Mouse (Mus musculus) stomach, embryonic 14.5 days (tissue): Measurements from ENCODE around the gene Acsbg1. TPM values are rescaled to one million over a fixed set of nuclear protein-coding genes. Genes with fewer than 3 reads are reported as not detected.

Experiments used
- ATAC-seq: fragments of 200-750 bp; cut with Nextera tagmentation; 2 replicates; pipeline ENCODE4 v1.8.0; 2017; ENCODE audit warnings: low read depth, moderate TSS enrichment; ENCODE audit not compliant: insufficient number of reproducible peaks, insufficient read depth, low FRiP score
- H3K27ac ChIP-seq: fragments of 300-500 bp; sonication (generic); 2 replicates; pipeline ENCODE4 v1.5.1; 2014; ENCODE audit warnings: mild to moderate bottlenecking, low read length, moderate library complexity, mixed read lengths
- H3K27me3 ChIP-seq: fragments of 300-500 bp; sonication (generic); 2 replicates; pipeline ENCODE4 v1.6.1; 2014; ENCODE audit warnings: low read length, control low read depth, mixed read lengths; ENCODE audit not compliant: control insufficient read depth, insufficient read depth
- H3K36me3 ChIP-seq: fragments of 300-500 bp; sonication (generic); 2 replicates; pipeline ENCODE4 v1.6.1; 2014; ENCODE audit warnings: mild to moderate bottlenecking, control low read depth, low read length, moderate library complexity, mixed read lengths; ENCODE audit not compliant: control insufficient read depth, insufficient read depth
- H3K4me1 ChIP-seq: fragments of 300-500 bp; sonication (generic); 2 replicates; pipeline ENCODE4 v1.6.1; 2014; ENCODE audit warnings: low read length, control low read depth, mixed read lengths; ENCODE audit not compliant: control insufficient read depth, insufficient read depth
- H3K4me2 ChIP-seq: fragments of 300-500 bp; sonication (generic); replicated peaks from 2 replicates; pipeline ENCODE4 v1.6.1; 2014; ENCODE audit warnings: low read depth, low read length, control low read depth
- H3K4me3 ChIP-seq: fragments of 300-500 bp; sonication (generic); 2 replicates; pipeline ENCODE4 v1.5.1; 2014; ENCODE audit warnings: low read depth, low read length, control low read depth
- H3K9ac ChIP-seq: fragments of 300-500 bp; sonication (generic); replicated peaks from 2 replicates; pipeline ENCODE4 v1.6.1; 2014; ENCODE audit warnings: low read depth, mild to moderate bottlenecking, control low read depth, low read length, moderate library complexity, mixed read lengths
- H3K9me3 ChIP-seq: fragments of 300-500 bp; sonication (generic); 2 replicates; pipeline ENCODE4 v1.6.1; 2016; ENCODE audit warnings: low read depth, low read length, control low read depth; ENCODE audit not compliant: control insufficient read depth
- WGBS: fragments of 180-500 bp; shearing (Covaris S2); extraction: QIAGEN DNeasy Blood & Tissue Kit; methylation state at CpG from one replicate; pipeline ENCODE4 v1.1.7; 2014; 5-methylcytosine and 5-hydroxymethylcytosine counted together
- polyA plus RNA-seq: library from polyadenylated mRNA; unstranded; fragments of >200 nt; fragmentation: Nextera tagmentation; extraction: Ambion mirVana; gene quantifications from 2 replicates; pipeline ENCODE4 v1.2.1, GENCODE M21; 2014

The Acsbg1 gene
- polyA plus RNA-seq, 1 experiment from 2014 or later = 0.74 TPM

DNA sequence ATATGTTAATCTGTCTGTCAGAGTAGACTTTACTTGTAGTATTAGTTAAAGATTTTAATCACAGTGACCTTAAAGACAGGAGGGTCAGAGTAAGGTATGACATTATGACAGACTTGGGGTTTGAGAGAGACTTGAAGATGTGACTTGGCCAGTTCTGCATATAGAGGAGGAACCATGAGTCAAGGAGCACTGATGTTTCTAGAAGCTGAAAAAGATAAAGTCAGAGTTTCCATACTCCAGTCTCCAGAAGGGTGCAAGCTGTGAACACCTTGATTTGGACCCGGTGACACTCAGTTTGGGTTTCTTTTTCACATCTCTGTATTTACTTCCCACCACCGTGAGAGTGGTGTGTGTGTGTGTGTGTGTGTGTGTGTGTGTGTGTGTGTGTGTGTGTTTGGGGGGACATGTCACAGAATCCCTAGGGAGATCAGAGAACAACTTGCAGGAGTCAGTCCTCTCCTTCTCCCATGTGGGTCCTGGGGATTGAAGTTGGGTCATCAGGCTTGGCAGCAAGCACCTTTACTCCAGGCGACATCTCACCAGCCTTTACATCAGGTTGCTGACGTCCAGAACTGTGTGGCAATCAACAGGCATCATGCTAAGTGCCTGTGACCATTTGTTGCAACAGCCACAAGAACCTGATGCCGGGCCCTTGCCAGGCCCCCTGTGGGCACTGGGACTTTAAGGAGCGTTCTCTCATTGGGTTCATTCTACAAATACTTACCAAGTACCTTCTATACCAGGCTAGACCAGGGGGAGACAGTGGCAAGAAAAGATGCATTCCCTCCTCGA lies 22.3 kb upstream of the Acsbg1 start:
- Histone ChIP-seq H3K27me3 (no peaks in the 10 kb centered on the region), H3K9ac (no peak overlapping the region), H3K36me3 (no peaks in the 10 kb centered on the region), H3K4me1 (no peaks in the 10 kb centered on the region), H3K9me3 (no peaks in the 10 kb centered on the region), H3K4me3 (no peak overlapping the region), H3K27ac (no peak overlapping the region), H3K4me2 (no peak overlapping the region)
- 70% methylated on average over 7 of the region's 7 CpGs for WGBS
- no peak for ATAC-seq

DNA sequence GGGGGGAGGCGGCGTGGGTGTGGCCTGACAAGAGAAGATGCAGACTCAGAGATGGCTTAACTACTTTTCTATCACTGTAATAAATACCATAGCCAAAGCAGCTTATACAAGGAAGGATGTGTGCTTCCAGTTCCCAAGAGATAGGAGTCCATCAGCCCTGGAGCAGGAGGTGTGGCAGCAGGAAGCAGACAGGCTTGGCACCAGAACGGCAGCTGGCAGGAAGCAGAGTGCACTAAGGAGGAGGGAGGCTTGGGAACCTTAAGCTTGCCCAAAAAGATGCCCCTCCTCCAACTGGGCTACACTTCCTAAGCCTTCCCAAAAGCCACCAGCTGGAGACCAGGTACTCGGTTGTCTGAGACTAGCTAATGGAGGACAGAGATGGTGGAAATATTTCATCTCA lies 21.2 kb upstream of the Acsbg1 start:
- H3K9ac ChIP-seq = no peak overlapping the region
- no peaks in the 10 kb centered on the region for H3K36me3 ChIP-seq
- ATAC-seq = no peak
- no peak overlapping the region for H3K4me2 ChIP-seq
- H3K27me3 ChIP-seq = no peaks in the 10 kb centered on the region
- WGBS = 52% methylated on average over 2 of the region's 4 CpGs
- H3K4me3 ChIP-seq = no peak overlapping the region
- H3K4me1 ChIP-seq = no peaks in the 10 kb centered on the region
- no peak overlapping the region for H3K27ac ChIP-seq
- no peaks in the 10 kb centered on the region for H3K9me3 ChIP-seq

DNA sequence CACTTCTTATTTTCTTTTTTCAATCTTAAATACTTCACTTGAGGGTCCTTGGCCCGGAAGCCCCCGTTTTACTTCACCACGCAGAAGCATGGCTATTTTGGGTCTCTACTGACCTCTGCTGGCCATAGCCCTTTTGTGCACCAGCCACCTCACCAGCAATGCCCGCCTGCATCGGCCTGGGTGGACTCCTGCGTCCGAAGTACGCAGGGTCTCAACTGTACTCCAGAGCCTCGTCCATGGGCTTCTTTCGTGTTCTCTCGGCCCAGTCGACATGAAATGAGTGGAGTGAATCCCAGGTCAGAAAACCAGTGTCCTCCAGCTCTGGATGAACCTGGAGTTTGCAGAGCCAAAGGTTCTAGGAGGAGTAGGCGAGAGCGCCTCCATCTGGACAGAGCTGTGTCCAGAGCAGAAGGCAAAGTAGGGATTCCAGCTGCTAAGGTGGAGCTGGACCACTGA lies 14.9 kb upstream of the Acsbg1 start:
- H3K9me3 ChIP-seq = no peaks in the 10 kb centered on the region
- H3K4me1 ChIP-seq = no peaks in the 10 kb centered on the region
- H3K27me3 ChIP-seq = no peaks in the 10 kb centered on the region
- peak; percentile 71 for ATAC-seq
- peak overlapping the region; percentile 51 for H3K4me2 ChIP-seq
- H3K27ac ChIP-seq = no peak overlapping the region
- 0 out of 2 replicates have a peak overlapping the region, but pooled peaks have one; percentile 18 for H3K9ac ChIP-seq
- H3K36me3 ChIP-seq = no peaks in the 10 kb centered on the region
- WGBS = 2% methylated on average over 14 of the region's 14 CpGs
- H3K4me3 ChIP-seq = peak overlapping the region; percentile 26; the same call in 1 of the 2 replicates

DNA sequence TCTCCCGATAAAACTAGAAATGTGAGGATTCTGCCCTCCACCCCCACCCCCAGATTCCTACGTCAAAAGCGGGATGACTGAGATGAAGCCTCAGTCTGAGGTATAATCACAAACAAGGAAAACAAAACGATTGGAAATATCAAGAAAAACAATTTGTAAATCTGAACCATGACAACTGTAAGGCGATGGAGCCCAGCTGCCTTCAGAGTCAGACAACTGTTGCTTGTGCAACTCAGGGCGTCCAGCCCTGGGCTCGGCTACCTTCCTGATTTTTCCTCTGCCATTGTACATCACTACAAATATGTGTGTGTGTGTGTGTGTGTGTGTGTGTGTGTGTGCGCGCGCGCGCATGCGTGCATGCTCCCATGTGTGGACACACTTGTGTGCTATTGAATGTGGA lies 12.2 kb upstream of the Acsbg1 start:
- Histone ChIP-seq H3K9me3 (no peaks in the 10 kb centered on the region), H3K27ac (no peak overlapping the region), H3K36me3 (no peaks in the 10 kb centered on the region), H3K4me1 (no peaks in the 10 kb centered on the region), H3K27me3 (no peaks in the 10 kb centered on the region), H3K4me3 (no peak overlapping the region), H3K9ac (no peak overlapping the region), H3K4me2 (no peak overlapping the region)
- no peak for ATAC-seq
- WGBS = 84% methylated on average over 13 of the region's 13 CpGs

DNA sequence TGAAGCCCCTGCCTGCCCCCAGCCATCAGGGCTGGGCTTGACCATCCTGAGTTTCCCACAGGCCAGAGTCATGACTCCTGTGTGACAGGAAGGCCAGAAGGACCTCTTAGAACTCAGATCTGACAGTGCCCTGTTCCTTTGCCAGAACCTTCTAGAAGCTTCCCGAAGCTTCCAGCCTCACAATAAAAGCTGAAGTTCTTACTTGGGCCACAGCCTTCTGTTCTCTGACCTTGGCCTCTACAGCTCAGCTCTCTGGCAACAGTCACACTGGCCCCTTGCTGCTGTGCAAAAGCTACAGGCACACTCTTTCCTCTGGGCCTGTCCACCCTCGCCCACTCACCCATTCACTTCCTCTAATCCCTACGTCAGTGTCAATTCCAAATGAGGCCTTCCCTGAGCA lies 10.3 kb upstream of the Acsbg1 start:
- Histone ChIP-seq H3K4me3 (no peak overlapping the region), H3K27me3 (no peaks in the 10 kb centered on the region), H3K9ac (no peak overlapping the region), H3K36me3 (no peaks in the 10 kb centered on the region), H3K9me3 (no peaks in the 10 kb centered on the region), H3K4me1 (no peaks in the 10 kb centered on the region), H3K27ac (no peak overlapping the region), H3K4me2 (no peak overlapping the region)
- no peak for ATAC-seq
- 82% methylated on average over 3 of the region's 3 CpGs for WGBS

DNA sequence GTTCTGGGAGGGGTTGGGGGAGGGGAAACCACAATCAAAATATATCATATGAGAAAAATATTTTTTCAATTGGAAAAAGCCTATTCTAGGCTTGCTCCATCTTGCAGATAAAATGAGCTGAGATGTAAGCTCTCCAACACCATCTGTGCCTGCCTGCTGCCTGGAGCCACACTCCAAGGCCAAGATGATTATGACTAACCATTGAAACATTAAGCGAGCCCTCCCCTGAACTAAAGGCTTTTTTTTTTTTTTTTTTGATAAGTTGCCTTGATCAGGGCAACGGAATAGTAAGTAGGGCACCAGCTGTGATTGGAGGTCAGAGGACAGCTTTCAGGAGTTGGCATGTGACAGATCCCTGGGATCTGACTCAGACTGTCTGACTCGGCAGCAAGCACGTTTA lies 6.8 kb upstream of the Acsbg1 start:
- WGBS = 78% methylated on average over 4 of the region's 4 CpGs
- Histone ChIP-seq H3K27ac (no peak overlapping the region), H3K9me3 (no peaks in the 10 kb centered on the region), H3K4me1 (no peaks in the 10 kb centered on the region), H3K27me3 (no peaks in the 10 kb centered on the region), H3K4me3 (no peak overlapping the region), H3K36me3 (no peaks in the 10 kb centered on the region), H3K4me2 (no peak overlapping the region), H3K9ac (no peak overlapping the region)
- no peak for ATAC-seq

DNA sequence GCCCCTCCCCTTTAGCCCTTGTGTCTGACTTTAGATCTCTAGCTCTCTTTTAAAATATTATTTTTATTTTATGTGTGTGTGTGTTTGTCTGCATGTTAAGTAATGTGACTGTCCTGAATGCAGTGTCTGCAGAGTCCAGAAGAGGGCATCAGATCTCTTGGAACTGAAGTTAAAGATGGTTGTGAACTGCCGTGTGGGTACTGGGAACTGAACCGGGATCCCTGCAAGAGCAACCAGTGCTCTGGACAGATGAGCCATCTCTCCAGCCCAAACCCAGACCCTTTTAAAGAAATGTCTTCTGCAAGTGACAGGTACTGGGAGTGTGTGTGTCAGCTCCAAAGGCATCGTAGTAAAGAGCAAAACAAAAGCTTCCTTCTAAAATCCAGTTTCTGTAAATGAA lies 4.4 kb upstream of the Acsbg1 start:
- Histone ChIP-seq H3K36me3 (no peaks in the 10 kb centered on the region), H3K27me3 (no peaks in the 10 kb centered on the region), H3K4me1 (peaks cover 6% of the 10 kb centered on the region), H3K9me3 (no peaks in the 10 kb centered on the region), H3K4me3 (no peak overlapping the region), H3K4me2 (no peak overlapping the region), H3K27ac (no peak overlapping the region), H3K9ac (no peak overlapping the region)
- WGBS = 92% methylated on average over 3 of the region's 3 CpGs
- no peak for ATAC-seq

DNA sequence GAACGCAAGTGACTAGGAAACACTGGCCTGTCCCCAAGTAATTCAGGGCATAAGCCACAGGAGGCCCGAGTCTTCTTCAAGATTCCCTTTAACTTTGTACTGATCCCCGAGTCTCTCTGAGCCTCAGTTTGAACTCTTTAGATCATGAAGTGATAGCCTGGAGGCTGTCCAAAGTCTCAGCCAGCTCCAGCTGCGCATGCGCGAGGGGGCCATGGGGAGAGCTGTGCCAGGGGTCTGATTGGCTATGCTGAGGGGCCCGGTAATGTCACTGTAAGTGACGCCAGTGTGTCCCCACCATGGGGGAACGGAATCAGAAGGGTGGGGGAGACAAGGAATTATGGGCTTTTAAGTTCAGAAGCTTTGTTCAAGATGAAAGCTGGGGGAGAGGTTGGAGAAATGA lies 2.7 kb upstream of the Acsbg1 start:
- Histone ChIP-seq H3K9me3 (no peaks in the 10 kb centered on the region), H3K9ac (no peak overlapping the region), H3K4me2 (no peak overlapping the region), H3K27me3 (no peaks in the 10 kb centered on the region), H3K4me3 (no peak overlapping the region), H3K36me3 (no peaks in the 10 kb centered on the region), H3K27ac (no peak overlapping the region), H3K4me1 (peaks cover 6% of the 10 kb centered on the region)
- no peak for ATAC-seq
- 81% methylated on average over 9 of the region's 9 CpGs for WGBS

DNA sequence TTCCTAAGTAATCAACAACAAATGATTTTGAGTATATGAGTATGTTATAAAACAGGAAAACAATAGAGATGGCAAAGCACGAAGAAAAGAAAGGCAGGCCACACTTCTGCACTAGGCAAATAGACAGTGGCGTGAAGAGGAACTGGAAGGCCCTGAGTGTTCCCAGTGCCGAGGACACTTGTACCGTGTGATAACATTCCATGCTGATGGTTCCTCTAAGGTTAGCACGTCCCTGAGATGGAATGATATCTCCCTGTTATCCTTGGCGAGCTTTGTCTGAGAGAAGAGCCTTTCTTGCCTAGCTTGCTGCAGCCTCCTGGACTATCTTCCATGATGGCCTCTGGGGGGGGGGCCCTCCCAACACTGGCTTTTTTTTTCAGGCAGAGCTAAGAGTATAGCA lies 2.9 kb downstream of the Acsbg1 start:
- Histone ChIP-seq H3K27me3 (no peaks in the 10 kb centered on the region), H3K4me3 (no peak overlapping the region), H3K36me3 (no peaks in the 10 kb centered on the region), H3K4me2 (no peak overlapping the region), H3K9me3 (no peaks in the 10 kb centered on the region), H3K27ac (no peak overlapping the region), H3K4me1 (peaks cover 6% of the 10 kb centered on the region), H3K9ac (no peak overlapping the region)
- WGBS = 87% methylated on average over 6 of the region's 6 CpGs
- no peak for ATAC-seq
